22 mouse cellular contexts compared by ENCODE assay signal in genomic region chr3:39424778-39425642, GRCm38 (mm10).
A peak's percentile ranks its signal among the peaks of the same experiment; 100 is the strongest.
DNase-seq lines count a peak whose midpoint lies in the region; ATAC-seq and TF ChIP-seq lines count a peak whose summit lies in the region.
"Had no signal": no experiment of that assay in that cellular context is flagged by ENCODE, and none has a peak within 500 bp of the region (broad histone marks: within the 10 kb centered on the region; RNA-seq: fewer than 3 reads in every experiment).

No protein-coding gene starts in this region.

- H3K4me1 ChIP-seq in forebrain, embryonic 16.5 days (replicated peaks; ENCODE audit: control insufficient read depth, insufficient read depth, low read length): no peaks in the 10 kb centered on the region
- H3K4me1 ChIP-seq in forebrain, embryonic 10.5 days: no peaks in the 10 kb centered on the region
- H3K4me1 ChIP-seq in midbrain, embryonic 15.5 days: no peaks in the 10 kb centered on the region
- no peaks in the 10 kb centered on the region for H3K4me1 ChIP-seq in midbrain, embryonic 10.5 days
- H3K4me1 ChIP-seq in hindbrain, postnatal 0 days (ENCODE audit: insufficient read depth, low read length): no peaks in the 10 kb centered on the region
- H3K4me1 ChIP-seq: heart, embryonic 13.5 days; kidney, embryonic 15.5 days; lung, embryonic 15.5 days; neural tube, embryonic 12.5 days had no signal

- H3K9me3 ChIP-seq in forebrain, embryonic 16.5 days (ENCODE audit: control insufficient read depth, low read length): no peaks in the 10 kb centered on the region
- no peaks in the 10 kb centered on the region for H3K9me3 ChIP-seq in forebrain, embryonic 10.5 days
- no peaks in the 10 kb centered on the region for H3K9me3 ChIP-seq in midbrain, embryonic 15.5 days
- no peaks in the 10 kb centered on the region for H3K9me3 ChIP-seq in midbrain, embryonic 10.5 days (replicated peaks)
- H3K9me3 ChIP-seq in hindbrain, postnatal 0 days (ENCODE audit: low read length): no peaks in the 10 kb centered on the region
- H3K9me3 ChIP-seq: heart, embryonic 13.5 days; kidney, embryonic 15.5 days; lung, embryonic 15.5 days; neural tube, embryonic 12.5 days had no signal

- H3K27me3 ChIP-seq in forebrain, embryonic 16.5 days (replicated peaks; ENCODE audit: control insufficient read depth, insufficient read depth, low read length): no peaks in the 10 kb centered on the region
- no peaks in the 10 kb centered on the region for H3K27me3 ChIP-seq in forebrain, embryonic 10.5 days (ENCODE audit: poor library complexity, severe bottlenecking)
- no peaks in the 10 kb centered on the region for H3K27me3 ChIP-seq in midbrain, embryonic 15.5 days (replicated peaks)
- H3K27me3 ChIP-seq in midbrain, embryonic 10.5 days (ENCODE audit: low read depth, poor library complexity, severe bottlenecking): no peaks in the 10 kb centered on the region
- no peaks in the 10 kb centered on the region for H3K27me3 ChIP-seq in hindbrain, postnatal 0 days (ENCODE audit: insufficient read depth, low read length)
- H3K27me3 ChIP-seq: CH12.LX; heart, embryonic 13.5 days; kidney, embryonic 15.5 days; lung, embryonic 15.5 days; neural tube, embryonic 12.5 days had no signal

- H3K4me2 ChIP-seq in forebrain, embryonic 16.5 days (ENCODE audit: low read length): no peak overlapping the region
- H3K4me2 ChIP-seq in midbrain, embryonic 15.5 days: no peak overlapping the region
- H3K4me2 ChIP-seq in hindbrain, postnatal 0 days (ENCODE audit: low read depth, low read length): no peak overlapping the region
- H3K4me2 ChIP-seq: heart, embryonic 13.5 days; kidney, embryonic 15.5 days; lung, embryonic 15.5 days; neural tube, embryonic 12.5 days had no signal

- WGBS in forebrain, embryonic 16.5 days: 49% methylated on average over 5 of the region's 5 CpGs
- WGBS in forebrain, embryonic 10.5 days: 84% methylated on average over 5 of the region's 5 CpGs
- WGBS in midbrain, embryonic 15.5 days: 34% methylated on average over 5 of the region's 5 CpGs
- 83% methylated on average over 5 of the region's 5 CpGs for WGBS in midbrain, embryonic 10.5 days
- 31% methylated on average over 5 of the region's 5 CpGs for WGBS in hindbrain, postnatal 0 days

- no peak overlapping the region for H3K4me3 ChIP-seq in forebrain, embryonic 16.5 days (replicated peaks; ENCODE audit: low read length)
- H3K4me3 ChIP-seq in forebrain, embryonic 10.5 days: no peak overlapping the region
- H3K4me3 ChIP-seq in midbrain, embryonic 15.5 days: no peak overlapping the region
- H3K4me3 ChIP-seq in midbrain, embryonic 10.5 days: no peak overlapping the region
- H3K4me3 ChIP-seq in hindbrain, postnatal 0 days (ENCODE audit: low read length): no peak overlapping the region
- H3K4me3 ChIP-seq: heart, embryonic 13.5 days; kidney, embryonic 15.5 days; lung, embryonic 15.5 days; neural tube, embryonic 12.5 days had no signal

- H3K9ac ChIP-seq in forebrain, embryonic 16.5 days (replicated peaks; ENCODE audit: low read depth, low read length): no peak overlapping the region
- H3K9ac ChIP-seq in midbrain, embryonic 15.5 days: no peak overlapping the region
- no peak overlapping the region for H3K9ac ChIP-seq in hindbrain, postnatal 0 days (replicated peaks; ENCODE audit: low read length)
- H3K9ac ChIP-seq: heart, embryonic 13.5 days; kidney, embryonic 15.5 days; liver, embryonic 14.5 days; lung, embryonic 15.5 days; neural tube, embryonic 12.5 days had no signal

- ATAC-seq in forebrain, embryonic 16.5 days: peak; percentile 40; the same call in 1 of the 2 replicates
- peak; percentile 76; the same call in 1 of the 2 replicates for ATAC-seq in midbrain, embryonic 15.5 days (replicated peaks)
- no peak for ATAC-seq in hindbrain, postnatal 0 days
- ATAC-seq: intestine, postnatal 0 days had no signal

- no peak for DNase-seq in forebrain, embryonic 10.5 days (ENCODE audit: extremely low spot score, low spot score)
- no peak for DNase-seq in midbrain, embryonic 10.5 days (ENCODE audit: low spot score)
- DNase-seq in hindbrain, postnatal 0 days (ENCODE audit: low spot score): peak; percentile 32
- DNase-seq in right cerebral cortex, postnatal 4 days: no peak
- DNase-seq in left cerebral cortex, postnatal 25 days (ENCODE audit: low spot score in 2 of 2): no peak
- DNase-seq: adrenal gland, postnatal 25 days; cerebellum, adult 8-10 months; gastrocnemius, postnatal 14 days; heart, adult 18-20 months; kidney, postnatal 4 days; lung, postnatal 4 days; right cerebral cortex, postnatal 14 days; thymus, postnatal 36 days had no signal

- no peak for TF ChIP-seq CTCF in hindbrain, postnatal 0 days (IDR thresholded peaks at IDR 0.05; ENCODE audit: low read depth)

- H3K27ac ChIP-seq in forebrain, embryonic 16.5 days (ENCODE audit: low read length): no peak overlapping the region
- no peak overlapping the region for H3K27ac ChIP-seq in forebrain, embryonic 10.5 days
- H3K27ac ChIP-seq in midbrain, embryonic 15.5 days: 0 out of 2 replicates have a peak overlapping the region, but pooled peaks have one; percentile 38
- no peak overlapping the region for H3K27ac ChIP-seq in midbrain, embryonic 10.5 days (replicated peaks)
- H3K27ac ChIP-seq in hindbrain, postnatal 0 days: no peak overlapping the region
- H3K27ac ChIP-seq: heart, embryonic 13.5 days; kidney, embryonic 15.5 days; liver, embryonic 14.5 days; lung, embryonic 15.5 days; neural tube, embryonic 12.5 days had no signal

- no peaks in the 10 kb centered on the region for H3K36me3 ChIP-seq in forebrain, embryonic 16.5 days (ENCODE audit: control insufficient read depth, insufficient read depth)
- no peaks in the 10 kb centered on the region for H3K36me3 ChIP-seq in forebrain, embryonic 10.5 days (replicated peaks)
- H3K36me3 ChIP-seq in midbrain, embryonic 15.5 days (replicated peaks): no peaks in the 10 kb centered on the region
- H3K36me3 ChIP-seq in midbrain, embryonic 10.5 days: no peaks in the 10 kb centered on the region
- no peaks in the 10 kb centered on the region for H3K36me3 ChIP-seq in hindbrain, postnatal 0 days (ENCODE audit: insufficient read depth, low read length)
- H3K36me3 ChIP-seq: heart, embryonic 13.5 days; kidney, embryonic 15.5 days; lung, embryonic 15.5 days; neural tube, embryonic 12.5 days had no signal

- intact Hi-C loops in left cerebral cortex, postnatal 25 days (cut with DNase I): no loop called here
